Mouse (Mus musculus) CH12.LX (cell line): ENCODE measurements around the gene Brf1. TPM values are rescaled to one million over a fixed set of nuclear protein-coding genes. Genes with fewer than 3 reads are reported as not detected.
A peak's percentile ranks its signal among the peaks of the same experiment; 100 is the strongest.

Source experiments
- DNase-seq: peaks from one replicate; pipeline ENCODE4 v3.0.0-alpha.2; 2013; ENCODE audit errors: extremely low read depth
- H3K27ac ChIP-seq: 2 replicates; pipeline ENCODE4 v1.5.1; 2012; ENCODE audit warnings: low read depth, mild to moderate bottlenecking, control low read depth, moderate library complexity; ENCODE audit not compliant: insufficient read depth
- H3K27me3 ChIP-seq: replicated peaks from 2 replicates; pipeline ENCODE3; 2012; ENCODE audit warnings: inconsistent platforms
- H3K36me3 ChIP-seq, 2 experiments: replicated peaks in 1 of 2; 2 replicates each; pipeline versions ENCODE3 to v1.6.1; 2012; ENCODE audit warnings: inconsistent platforms in 1 of 2, low read length in 1 of 2, mild to moderate bottlenecking in 1 of 2, mixed read lengths in 1 of 2, moderate library complexity in 1 of 2; ENCODE audit not compliant: control insufficient read depth in 1 of 2, insufficient read depth in 1 of 2
- H3K4me1 ChIP-seq, 2 experiments: 2 replicates each; pipeline ENCODE4 v1.6.1; 2012; ENCODE audit warnings: inconsistent platforms in 1 of 2, moderate library complexity in 1 of 2; ENCODE audit not compliant: insufficient read depth in 2 of 2, control insufficient read depth in 1 of 2
- H3K4me2 ChIP-seq: 2 replicates; pipeline ENCODE4 v1.6.1; 2012; ENCODE audit warnings: low read depth, mild to moderate bottlenecking, control low read depth; ENCODE audit not compliant: poor library complexity, insufficient read depth, severe bottlenecking
- H3K4me3 ChIP-seq, 3 experiments: fragments of 150-350 bp in 1 of 3; sonication (generic) in 1 of 3; replicated peaks in 1 of 3; 2 replicates each; pipeline versions ENCODE3 to v1.5.1; 2011 to 2012; ENCODE audit warnings: low read depth in 2 of 3, low read length in 2 of 3, mild to moderate bottlenecking in 2 of 3, moderate library complexity in 2 of 3, control low read depth in 1 of 3, improper control_type of control experiment in 1 of 3, inconsistent platforms in 1 of 3, mixed read lengths in 1 of 3; ENCODE audit not compliant: poor library complexity in 1 of 3
- H3K79me2 ChIP-seq: replicated peaks from 2 replicates; pipeline ENCODE4 v1.6.1; 2012; ENCODE audit warnings: mild to moderate bottlenecking, moderate library complexity; ENCODE audit not compliant: control insufficient read depth, poor library complexity, insufficient read depth, severe bottlenecking; ENCODE audit errors: extremely low read depth
- H3K9ac ChIP-seq: 2 replicates; pipeline ENCODE4 v1.6.1; 2012; ENCODE audit warnings: low read depth, mild to moderate bottlenecking, control low read depth, moderate library complexity; ENCODE audit not compliant: insufficient read depth
- H3K9me3 ChIP-seq: replicated peaks from 2 replicates; pipeline ENCODE3; 2012; ENCODE audit warnings: low read length, inconsistent platforms, mixed read lengths
- CHD1 ChIP-seq: IDR thresholded peaks from 2 replicates; pipeline ENCODE4 v1.6.1; 2012; ENCODE audit warnings: low read depth, low read length, improper control_type of control experiment, inconsistent platforms
- E2F4 ChIP-seq: IDR thresholded peaks from 2 replicates; pipeline ENCODE4 v1.6.1; 2011; ENCODE audit warnings: low read depth, low read length, improper control_type of control experiment; ENCODE audit not compliant: insufficient replicate concordance
- EP300 ChIP-seq: IDR thresholded peaks from 2 replicates; pipeline ENCODE4 v1.6.1; 2011; ENCODE audit warnings: low read length, improper control_type of control experiment
- ETS1 ChIP-seq: conservative IDR thresholded peaks from 2 replicates; pipeline ENCODE4 v1.6.1; 2012; ENCODE audit warnings: low read depth, mild to moderate bottlenecking, inconsistent platforms, low read length, improper control_type of control experiment, moderate library complexity
- GABPA ChIP-seq: IDR thresholded peaks from 2 replicates; pipeline ENCODE4 v1.6.1; 2012; ENCODE audit warnings: low read depth, low read length, improper control_type of control experiment, inconsistent platforms; ENCODE audit not compliant: insufficient replicate concordance
- IRF4 ChIP-seq: IDR thresholded peaks from 2 replicates; pipeline ENCODE4 v1.6.1; 2014; ENCODE audit warnings: low read depth, mild to moderate bottlenecking, inconsistent platforms, low read length, improper control_type of control experiment
- JUND ChIP-seq: conservative IDR thresholded peaks from 2 replicates; pipeline ENCODE4 v1.6.1; 2011; ENCODE audit warnings: low read depth, low read length, improper control_type of control experiment
- KAT2A ChIP-seq: IDR thresholded peaks from 2 replicates; pipeline ENCODE4 v1.6.1; 2012; ENCODE audit warnings: low read length, improper control_type of control experiment, inconsistent platforms; ENCODE audit not compliant: insufficient replicate concordance
- MAFK ChIP-seq: IDR thresholded peaks from 2 replicates; pipeline ENCODE4 v1.6.1; 2011; ENCODE audit warnings: low read length, improper control_type of control experiment; ENCODE audit not compliant: insufficient replicate concordance
- MAZ ChIP-seq: IDR thresholded peaks from 2 replicates; pipeline ENCODE4 v1.6.1; 2012; ENCODE audit warnings: low read depth, mild to moderate bottlenecking, inconsistent platforms, low read length, improper control_type of control experiment, moderate library complexity
- MEF2A ChIP-seq: IDR thresholded peaks from 2 replicates; pipeline ENCODE4 v1.6.1; 2014; ENCODE audit warnings: low read depth, mild to moderate bottlenecking, inconsistent platforms, low read length, improper control_type of control experiment, borderline replicate concordance
- NRF1 ChIP-seq: IDR thresholded peaks from 2 replicates; pipeline ENCODE4 v1.6.1; 2014; ENCODE audit warnings: low read depth, mild to moderate bottlenecking, inconsistent platforms, low read length, improper control_type of control experiment, moderate library complexity
- PAX5 ChIP-seq: IDR thresholded peaks from 2 replicates; pipeline ENCODE4 v1.6.1; 2012; ENCODE audit warnings: low read length, inconsistent platforms, mixed read lengths
- POLR2AphosphoS2 ChIP-seq: IDR thresholded peaks from 2 replicates; pipeline ENCODE4 v1.6.1; 2011; ENCODE audit warnings: low read depth, low read length, improper control_type of control experiment
- RCOR1 ChIP-seq: conservative IDR thresholded peaks from 2 replicates; pipeline ENCODE4 v1.6.1; 2012; ENCODE audit warnings: low read depth, mild to moderate bottlenecking, inconsistent platforms, low read length, improper control_type of control experiment
- SIN3A ChIP-seq: IDR thresholded peaks from 2 replicates; pipeline ENCODE4 v1.6.1; 2012; ENCODE audit warnings: low read length, improper control_type of control experiment, inconsistent platforms
- SMC3 ChIP-seq: IDR thresholded peaks from 2 replicates; pipeline ENCODE4 v1.6.1; 2011; ENCODE audit warnings: low read depth, low read length, improper control_type of control experiment
- TBP ChIP-seq: conservative IDR thresholded peaks from 2 replicates; pipeline ENCODE4 v1.6.1; 2011; ENCODE audit warnings: low read depth, low read length, improper control_type of control experiment
- ZC3H11A ChIP-seq: IDR thresholded peaks from 2 replicates; pipeline ENCODE4 v1.6.1; 2012; ENCODE audit warnings: low read depth, mild to moderate bottlenecking, inconsistent platforms, low read length, improper control_type of control experiment
- ZNF384 ChIP-seq: IDR thresholded peaks from 2 replicates; pipeline ENCODE4 v1.6.1; 2012; ENCODE audit warnings: low read depth, low read length, improper control_type of control experiment, inconsistent platforms
- dilution Hi-C: fragments of 300-500 bp; cut with MboI; formaldehyde crosslinking; loops from 2 replicates; pipeline ENCODE4 v1.14.3; 2020; ENCODE audit warnings: low sequenced_read_pairs; ENCODE audit not compliant: extremely low pct_unique_long_range_greater_than_20kb, extremely low pct_ligation_motif_present
- in situ Hi-C: fragments of 300-500 bp; cut with MboI; formaldehyde crosslinking; loops from 3 replicates; pipeline ENCODE4 v1.14.3; 2019; ENCODE audit warnings: low sequenced_read_pairs, low pct_ligation_motif_present, low pct_unique_long_range_greater_than_20kb, mixed read lengths
- polyA plus RNA-seq: library from polyadenylated mRNA; unstranded; fragments of >175 nt; gene quantifications from 2 replicates; pipeline ENCODE4 v1.2.1, GENCODE M21; 2012; ENCODE audit warnings: low read depth; ENCODE audit not compliant: insufficient read length
- total RNA-seq, 2 experiments: library from RNA; depleted of rRNA; stranded (reverse); fragments of 300-350 nt in 1 of 2; fragments of >200 nt in 1 of 2; gene quantifications; 2 replicates each; pipeline ENCODE4 v1.2.3; 2012 to 2014

Brf1 gene
- total and polyA plus RNA-seq, 3 experiments, result 15.9 to 31.2 (median 29.6) TPM

DNA sequence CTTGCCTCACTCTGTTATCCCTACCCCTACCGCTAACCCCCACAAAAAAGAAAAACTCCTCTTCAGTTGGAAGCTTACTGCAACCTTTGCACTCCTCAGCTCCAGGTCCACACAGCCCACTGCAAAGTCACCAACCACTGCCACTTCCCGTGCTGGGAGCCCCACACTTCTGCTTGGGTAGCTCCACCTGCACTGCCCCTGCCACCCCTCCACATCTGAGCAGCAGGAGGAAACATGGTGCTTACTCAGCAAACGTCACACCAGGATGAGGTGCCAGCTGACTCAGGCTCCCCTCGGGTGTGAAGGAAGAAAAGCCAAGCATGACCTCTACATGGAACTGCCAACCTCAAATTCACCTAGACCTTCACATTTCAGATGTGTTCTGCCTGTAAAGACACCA is 6.4 kb downstream of the Brf1 start:
- dilution Hi-C loops (no loop called here), in situ Hi-C loops (no loop called here)
- Histone ChIP-seq H3K4me2 (no peak overlapping the region), H3K9ac (no peak overlapping the region), H3K27ac (no peak overlapping the region), H3K79me2 (peaks cover 22% of the 10 kb centered on the region), H3K4me3 (no peak overlapping the region), H3K9me3 (peaks cover 4% of the 10 kb centered on the region), H3K27me3 (no peaks in the 10 kb centered on the region), H3K36me3 (peaks cover 27 to 62% of the 10 kb centered on the region in 2 experiments), H3K4me1 (peaks cover 4 to 25% of the 10 kb centered on the region in 2 experiments; a peak in 3 of 4 replicates)
- TF ChIP-seq MAFK (0 out of 2 replicates have a peak, but pooled peaks have one; percentile 51), JUND (no peak)
- no peak for DNase-seq

DNA sequence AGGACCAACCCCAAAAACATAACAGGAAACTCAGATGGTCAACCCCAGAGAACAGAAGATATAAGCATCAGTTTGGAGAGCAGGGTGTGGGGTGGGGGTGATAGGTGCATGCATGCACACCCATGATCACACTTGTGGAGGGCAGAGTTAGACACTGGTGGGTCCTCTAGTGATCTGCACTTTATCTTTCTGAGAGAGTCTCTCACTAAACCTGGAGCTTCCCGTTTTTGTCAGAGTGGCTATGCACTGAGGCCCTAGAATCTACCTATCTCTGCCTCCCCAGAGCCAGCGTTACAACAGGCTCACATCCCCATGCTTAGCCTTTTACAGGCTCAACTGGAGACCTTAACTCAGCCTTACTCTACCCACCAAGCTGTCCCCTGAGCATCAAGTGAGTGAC is 9.1 kb downstream of the Brf1 start:
- Histone ChIP-seq H3K36me3 (peaks cover 32 to 68% of the 10 kb centered on the region in 2 experiments), H3K4me1 (peaks cover 0 to 36% of the 10 kb centered on the region in 2 experiments; a peak in 2 of 4 replicates), H3K4me3 (no peak overlapping the region), H3K9ac (no peak overlapping the region), H3K27ac (no peak overlapping the region), H3K4me2 (no peak overlapping the region), H3K79me2 (peaks cover 9% of the 10 kb centered on the region), H3K27me3 (no peaks in the 10 kb centered on the region), H3K9me3 (peaks cover 4% of the 10 kb centered on the region)
- no peak for TF ChIP-seq TBP
- TF ChIP-seq E2F4, result no peak
- TF ChIP-seq ZNF384, result no peak
- no peak for TF ChIP-seq IRF4
- no peak for TF ChIP-seq NRF1
- TF ChIP-seq CHD1, result no peak
- TF ChIP-seq RCOR1, result no peak
- no peak for TF ChIP-seq PAX5
- no peak for TF ChIP-seq ZC3H11A
- TF ChIP-seq KAT2A, result no peak
- TF ChIP-seq SMC3, result no peak
- TF ChIP-seq ETS1, result no peak
- no peak for TF ChIP-seq GABPA
- TF ChIP-seq SIN3A, result no peak
- TF ChIP-seq MAZ, result no peak
- TF ChIP-seq EP300, result no peak
- no peak for TF ChIP-seq MEF2A
- TF ChIP-seq POLR2AphosphoS2, result no peak
- dilution Hi-C loops, result no loop called here
- in situ Hi-C loops, result no loop called here
- DNase-seq, result no peak
